Mouse (Mus musculus) lung, postnatal 0 days (tissue): ENCODE data around the gene Sap25. TPM values are rescaled to one million over a fixed set of nuclear protein-coding genes. Genes with fewer than 3 reads are reported as not detected.
A peak's percentile ranks its signal among the peaks of the same experiment; 100 is the strongest.

ENCODE experiments used
- ATAC-seq: fragments of 200-750 bp; cut with Nextera tagmentation; 2 replicates; pipeline ENCODE4 v1.8.0; 2017; ENCODE audit warnings: moderate library complexity
- DNase-seq: peaks from one replicate; pipeline ENCODE4 v3.0.0-alpha.2; 2016; ENCODE audit warnings: low spot score
- H3K27ac ChIP-seq: fragments of 300-500 bp; sonication (generic); 2 replicates; pipeline ENCODE4 v1.5.1; 2014; ENCODE audit warnings: antibody characterized with exemption, mild to moderate bottlenecking, low read length, mixed read lengths
- H3K27me3 ChIP-seq: fragments of 300-500 bp; sonication (generic); replicated peaks from 2 replicates; pipeline ENCODE4 v1.6.1; 2014; ENCODE audit warnings: low read length, mixed read lengths; ENCODE audit not compliant: insufficient read depth
- H3K36me3 ChIP-seq: fragments of 300-500 bp; sonication (generic); 2 replicates; pipeline ENCODE4 v1.6.1; 2014; ENCODE audit warnings: low read length, mixed read lengths; ENCODE audit not compliant: insufficient read depth
- H3K4me1 ChIP-seq: fragments of 300-500 bp; sonication (generic); 2 replicates; pipeline ENCODE4 v1.6.1; 2014; ENCODE audit warnings: antibody characterized with exemption, low read depth, low read length, mixed read lengths; ENCODE audit not compliant: insufficient read depth
- H3K4me2 ChIP-seq: fragments of 300-500 bp; sonication (generic); replicated peaks from 2 replicates; pipeline ENCODE4 v1.6.1; 2014; ENCODE audit warnings: low read depth, mild to moderate bottlenecking, low read length, moderate library complexity, mixed read lengths
- H3K4me3 ChIP-seq: fragments of 300-500 bp; sonication (generic); 2 replicates; pipeline ENCODE4 v1.5.1; 2014; ENCODE audit warnings: low read depth, low read length
- H3K9ac ChIP-seq: fragments of 300-500 bp; sonication (generic); replicated peaks from 2 replicates; pipeline ENCODE4 v1.6.1; 2014; ENCODE audit warnings: low read depth, mild to moderate bottlenecking
- H3K9me3 ChIP-seq: fragments of 300-500 bp; sonication (generic); 2 replicates; pipeline ENCODE4 v1.6.1; 2016; ENCODE audit warnings: low read length, mixed read lengths
- CTCF ChIP-seq: IDR thresholded peaks from 2 replicates; pipeline ENCODE4 v1.5.1; 2016; ENCODE audit warnings: antibody characterized with exemption, mild to moderate bottlenecking
- EP300 ChIP-seq: IDR thresholded peaks from 2 replicates; pipeline ENCODE4 v1.6.1; 2016; ENCODE audit warnings: antibody characterized with exemption, mild to moderate bottlenecking, control low read depth
- whole genome bisulfite sequencing: fragments of 180-500 bp; shearing (Covaris S2); extraction: QIAGEN DNeasy Blood & Tissue Kit; methylation state at CpG from one replicate; pipeline ENCODE4 v1.1.7; 2014; 5-methylcytosine and 5-hydroxymethylcytosine counted together
- polyA plus RNA-seq: library from polyadenylated mRNA; unstranded; fragments of >200 nt; fragmentation: Nextera tagmentation; extraction: Ambion mirVana; gene quantifications from 2 replicates; pipeline ENCODE4 v1.2.1, GENCODE M21; 2015

Sap25 gene
- polyA plus RNA-seq, 1 experiment from 2014 or later: 12.3 TPM

DNA sequence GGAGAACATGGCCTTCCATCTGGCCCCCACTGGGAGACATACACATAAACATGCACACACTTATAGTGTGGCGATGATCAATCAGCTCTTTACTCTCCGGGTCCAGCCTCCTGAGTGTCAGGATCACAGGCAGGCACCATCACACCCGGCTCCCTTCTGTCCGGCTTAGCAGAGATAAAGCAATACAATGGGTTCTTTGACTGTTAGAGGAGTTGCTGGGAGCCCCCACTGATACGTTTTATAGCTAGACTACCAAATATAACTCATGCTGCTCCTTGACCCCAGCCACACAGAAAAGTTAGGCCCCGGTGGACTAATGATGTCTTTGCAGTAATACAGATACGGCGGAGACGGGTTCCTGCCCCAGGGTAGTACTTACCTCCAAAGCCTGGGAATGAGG lies 21.9 kb downstream of the Sap25 start:
- no peaks in the 10 kb centered on the region for H3K27me3 ChIP-seq
- DNase-seq: no peak
- no peaks in the 10 kb centered on the region for H3K4me1 ChIP-seq
- peaks cover 14% of the 10 kb centered on the region; the same call in 1 of the 2 replicates for H3K36me3 ChIP-seq
- no peak for ATAC-seq
- H3K4me2 ChIP-seq: no peak overlapping the region
- no peak overlapping the region for H3K27ac ChIP-seq
- H3K4me3 ChIP-seq: no peak overlapping the region
- 69% methylated on average over 9 of the region's 9 CpGs for WGBS
- H3K9me3 ChIP-seq: no peaks in the 10 kb centered on the region
- TF ChIP-seq CTCF (no peak), EP300 (no peak)
- no peak overlapping the region for H3K9ac ChIP-seq

DNA sequence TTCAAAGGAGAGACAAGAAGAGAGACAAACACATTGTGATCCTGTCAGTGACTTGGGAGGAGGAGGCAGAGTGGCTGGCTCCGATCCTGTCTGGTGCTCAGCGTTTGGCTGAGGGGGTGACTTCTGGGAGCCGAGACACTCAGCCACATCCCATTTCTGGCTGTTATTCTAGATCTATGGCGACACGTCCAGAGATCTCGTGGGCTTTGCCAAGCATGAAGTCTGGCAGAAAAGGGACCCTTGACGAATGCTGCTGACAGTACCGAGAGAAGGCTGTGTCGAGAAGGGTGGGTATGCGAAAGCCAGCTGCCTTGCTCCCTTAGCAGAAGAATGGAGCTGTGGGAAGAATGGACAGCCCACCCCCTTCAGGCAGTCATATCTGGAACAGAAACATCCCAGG lies 27.8 kb downstream of the Sap25 start:
- TF ChIP-seq EP300 (no peak), CTCF (0 out of 2 replicates have a peak, but pooled peaks have one; percentile 19)
- H3K27ac ChIP-seq: 0 out of 2 replicates have a peak overlapping the region, but pooled peaks have one; percentile 32
- ATAC-seq: peak; percentile 7; the same call in 1 of the 2 replicates
- H3K4me2 ChIP-seq: no peak overlapping the region
- H3K9me3 ChIP-seq: no peaks in the 10 kb centered on the region
- no peak overlapping the region for H3K9ac ChIP-seq
- H3K4me3 ChIP-seq: no peak overlapping the region
- H3K27me3 ChIP-seq: no peaks in the 10 kb centered on the region
- peak; percentile 77 for DNase-seq
- 47% methylated on average over 10 of the region's 10 CpGs for WGBS
- peaks cover 6% of the 10 kb centered on the region; the same call in 1 of the 2 replicates for H3K36me3 ChIP-seq
- peaks cover 10% of the 10 kb centered on the region; the same call in 1 of the 2 replicates for H3K4me1 ChIP-seq

DNA sequence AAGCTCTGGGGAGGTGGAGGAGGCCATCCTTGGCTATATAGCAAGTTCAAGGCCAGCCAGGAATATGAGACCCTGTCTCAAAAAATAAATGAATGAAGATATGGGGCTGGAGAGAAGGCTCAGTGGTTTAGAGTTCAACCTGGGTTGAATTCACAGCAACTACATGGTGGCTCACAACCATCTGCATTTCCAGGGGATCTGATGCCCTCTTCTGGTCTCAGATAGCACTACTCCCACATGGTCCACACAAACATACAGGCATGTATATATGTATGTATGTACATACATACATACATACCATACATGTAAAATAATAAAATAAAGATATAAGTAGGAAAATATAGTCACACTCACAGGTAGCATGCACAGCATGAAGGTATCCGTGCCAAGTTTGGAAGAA lies 29.1 kb downstream of the Sap25 start:
- no peak for ATAC-seq

DNA sequence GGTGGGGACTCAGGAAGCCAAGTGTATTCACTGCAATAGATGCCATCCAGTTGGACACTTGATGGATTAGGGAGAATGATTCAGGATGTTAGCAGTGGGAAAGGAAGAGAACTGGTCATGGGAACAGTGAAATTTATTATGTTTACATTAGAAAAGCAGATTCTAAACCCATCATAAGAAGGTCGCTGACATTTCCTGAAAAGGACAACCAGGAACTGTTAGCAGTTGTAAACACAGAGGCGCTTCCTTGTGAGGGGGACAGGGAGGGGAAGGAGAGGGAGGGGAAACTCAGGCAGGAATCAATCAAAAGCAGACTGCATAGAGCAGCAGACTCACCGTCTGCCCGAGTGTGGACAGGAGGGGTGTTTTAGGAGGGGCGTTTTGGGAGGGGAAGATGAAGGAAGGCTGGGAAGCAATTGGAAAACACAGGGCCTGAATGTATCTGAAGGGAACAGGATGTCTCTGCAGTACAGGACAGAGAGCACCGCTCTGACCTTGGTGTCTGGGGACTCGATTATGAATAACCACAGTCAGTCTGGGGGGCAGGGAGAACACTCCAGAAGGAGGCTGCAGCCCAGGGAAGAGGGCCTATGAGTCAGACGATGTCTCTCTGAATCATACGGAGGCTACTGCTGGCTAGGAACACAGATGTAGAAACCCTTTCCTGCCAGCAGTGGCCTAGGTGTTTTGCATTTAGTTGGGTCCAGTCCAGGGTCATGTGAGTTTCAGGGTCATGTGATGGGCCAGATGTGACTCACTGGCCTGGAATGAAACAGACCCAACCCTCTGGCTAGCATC lies 30.5 kb downstream of the Sap25 start:
- Histone ChIP-seq H3K27me3 (no peaks in the 10 kb centered on the region), H3K4me3 (no peak overlapping the region), H3K9me3 (no peaks in the 10 kb centered on the region), H3K9ac (no peak overlapping the region), H3K4me1 (peaks cover 10% of the 10 kb centered on the region; the same call in 1 of the 2 replicates), H3K4me2 (0 out of 2 replicates have a peak overlapping the region, but pooled peaks have one; percentile 25), H3K27ac (peak overlapping the region; percentile 81), H3K36me3 (no peaks in the 10 kb centered on the region)
- DNase-seq (peak; percentile 96), ATAC-seq (peak; percentile 90)
- TF ChIP-seq CTCF: peak; percentile 23
- TF ChIP-seq EP300: peak; percentile 94
- 5% methylated on average over 9 of the region's 9 CpGs for WGBS

More for the DNA sequence above, 29.1 kb downstream of the Sap25 start:
- H3K27ac ChIP-seq: peak overlapping the region; percentile 34; the same call in 1 of the 2 replicates
- no peak overlapping the region for H3K4me2 ChIP-seq
- peak; percentile 65 for TF ChIP-seq CTCF
- TF ChIP-seq EP300: no peak
- H3K9me3 ChIP-seq: no peaks in the 10 kb centered on the region
- peaks cover 4% of the 10 kb centered on the region; the same call in 1 of the 2 replicates for H3K36me3 ChIP-seq
- no peaks in the 10 kb centered on the region for H3K27me3 ChIP-seq
- WGBS: 100% methylated on average over 1 of the region's 1 CpGs
- H3K9ac ChIP-seq: no peak overlapping the region
- no peak overlapping the region for H3K4me3 ChIP-seq
- peaks cover 10% of the 10 kb centered on the region; the same call in 1 of the 2 replicates for H3K4me1 ChIP-seq
- peak; percentile 59 for DNase-seq

DNA sequence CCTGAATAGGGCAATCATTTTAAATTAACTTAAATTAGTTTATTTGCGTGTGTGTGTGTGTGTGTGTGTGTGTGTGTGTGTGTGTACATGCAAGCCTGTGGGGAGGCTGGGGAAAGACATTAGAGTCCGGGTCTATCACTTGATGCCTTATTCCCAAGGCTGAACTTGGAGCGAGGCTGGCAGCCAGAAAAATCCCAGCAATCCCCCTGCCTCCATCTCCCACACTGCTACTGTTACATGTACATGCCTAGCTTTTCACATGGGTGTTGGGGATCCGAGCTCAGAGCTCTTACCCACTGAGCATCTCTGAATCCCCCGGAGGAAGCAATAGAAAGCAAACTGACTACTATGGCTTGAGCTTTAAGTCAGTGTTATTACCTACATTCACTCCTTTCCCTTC lies 31.2 kb downstream of the Sap25 start:
- Histone ChIP-seq H3K9me3 (no peaks in the 10 kb centered on the region), H3K27me3 (no peaks in the 10 kb centered on the region), H3K27ac (peak overlapping the region; percentile 81), H3K36me3 (no peaks in the 10 kb centered on the region), H3K4me1 (peaks cover 10% of the 10 kb centered on the region; the same call in 1 of the 2 replicates), H3K9ac (no peak overlapping the region), H3K4me2 (no peak overlapping the region), H3K4me3 (no peak overlapping the region)
- no peak for DNase-seq
- no peak for ATAC-seq
- 72% methylated on average over 5 of the region's 5 CpGs for WGBS
- TF ChIP-seq EP300 (no peak), CTCF (no peak)

DNA sequence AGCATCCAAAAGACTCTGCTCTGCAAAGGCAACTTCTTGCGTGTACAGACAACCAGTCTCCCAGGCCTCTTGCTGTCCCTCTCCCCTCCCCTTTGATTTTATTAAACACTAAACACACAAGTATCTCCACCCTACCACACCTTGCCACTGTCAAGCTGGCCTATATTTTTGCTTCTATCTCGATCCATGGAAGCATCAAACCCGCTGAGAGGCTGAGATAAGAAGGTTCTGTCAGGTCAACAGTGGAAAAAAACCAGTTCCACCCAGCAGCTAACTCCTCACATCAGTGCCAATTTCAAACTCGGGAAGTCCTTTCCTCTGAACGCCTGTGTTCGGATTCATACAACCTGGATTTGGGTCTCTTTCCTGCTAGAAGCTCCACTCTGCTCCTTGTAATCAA lies 31.9 kb downstream of the Sap25 start:
- Histone ChIP-seq H3K36me3 (no peaks in the 10 kb centered on the region), H3K27ac (no peak overlapping the region), H3K9ac (no peak overlapping the region), H3K9me3 (no peaks in the 10 kb centered on the region), H3K4me2 (no peak overlapping the region), H3K27me3 (no peaks in the 10 kb centered on the region), H3K4me3 (no peak overlapping the region), H3K4me1 (peaks cover 10% of the 10 kb centered on the region; the same call in 1 of the 2 replicates)
- ATAC-seq: no peak
- DNase-seq: no peak
- WGBS: 77% methylated on average over 6 of the region's 6 CpGs
- TF ChIP-seq CTCF: no peak
- TF ChIP-seq EP300: no peak
